Mouse (Mus musculus) midbrain, postnatal 0 days (tissue): ENCODE results near the gene Cep95. TPM values are rescaled to one million over a fixed set of nuclear protein-coding genes. Genes with fewer than 3 reads are reported as not detected.

ENCODE experiments used
- ATAC-seq: fragments of 200-750 bp; cut with Nextera tagmentation; 2 replicates; pipeline ENCODE4 v1.8.0; 2017; ENCODE audit warnings: moderate number of reproducible peaks, mild to moderate bottlenecking, moderate TSS enrichment, moderate library complexity; ENCODE audit not compliant: low FRiP score
- DNase-seq: peaks from one replicate; pipeline ENCODE4 v3.0.0-alpha.2; 2015; ENCODE audit warnings: low spot score
- H3K27ac ChIP-seq: fragments of 300-500 bp; sonication (generic); 2 replicates; pipeline ENCODE4 v1.5.1; 2014; ENCODE audit warnings: low read depth, mild to moderate bottlenecking, low read length, mixed read lengths
- H3K27me3 ChIP-seq: fragments of 300-500 bp; sonication (generic); 2 replicates; pipeline ENCODE4 v1.6.1; 2014; ENCODE audit warnings: low read length, control low read depth, mixed read lengths; ENCODE audit not compliant: insufficient read depth
- H3K36me3 ChIP-seq: fragments of 300-500 bp; sonication (generic); 2 replicates; pipeline ENCODE4 v1.6.1; 2014; ENCODE audit warnings: low read length, control low read depth, mixed read lengths; ENCODE audit not compliant: insufficient read depth
- H3K4me1 ChIP-seq: fragments of 300-500 bp; sonication (generic); 2 replicates; pipeline ENCODE4 v1.6.1; 2014; ENCODE audit warnings: mild to moderate bottlenecking, control low read depth, antibody characterized with exemption, low read length, mixed read lengths; ENCODE audit not compliant: insufficient read depth
- H3K4me2 ChIP-seq: fragments of 300-500 bp; sonication (generic); 2 replicates; pipeline ENCODE4 v1.6.1; 2014; ENCODE audit warnings: low read depth, mild to moderate bottlenecking, low read length, mixed read lengths; ENCODE audit not compliant: poor library complexity, severe bottlenecking
- H3K4me3 ChIP-seq: fragments of 300-500 bp; sonication (generic); 2 replicates; pipeline ENCODE4 v1.5.1; 2014; ENCODE audit warnings: low read depth, mild to moderate bottlenecking, low read length, moderate library complexity
- H3K9ac ChIP-seq: fragments of 300-500 bp; sonication (generic); replicated peaks from 2 replicates; pipeline ENCODE4 v1.6.1; 2014; ENCODE audit warnings: mild to moderate bottlenecking, low read length, moderate library complexity, mixed read lengths; ENCODE audit not compliant: poor library complexity, severe bottlenecking
- H3K9me3 ChIP-seq: fragments of 300-500 bp; sonication (generic); 2 replicates; pipeline ENCODE4 v1.6.1; 2016; ENCODE audit warnings: low read length, control low read depth
- CTCF ChIP-seq: IDR thresholded peaks from 2 replicates; pipeline ENCODE4 v1.5.1; 2016; ENCODE audit warnings: antibody characterized with exemption, mild to moderate bottlenecking
- WGBS: fragments of 180-500 bp; shearing (Covaris S2); extraction: QIAGEN DNeasy Blood & Tissue Kit; methylation state at CpG from one replicate; pipeline ENCODE4 v1.1.7; 2014; 5-methylcytosine and 5-hydroxymethylcytosine counted together
- polyA plus RNA-seq: library from polyadenylated mRNA; unstranded; fragments of >200 nt; fragmentation: Nextera tagmentation; extraction: Ambion mirVana; gene quantifications from 2 replicates; pipeline ENCODE4 v1.2.1, GENCODE M21; 2015
- total RNA-seq: library from RNA; depleted of rRNA; stranded (reverse); fragments of >200 nt; gene quantifications from 2 replicates; pipeline ENCODE4 v1.2.3, GENCODE M21; 2014

Cep95 gene
- total and polyA plus RNA-seq, 2 experiments from 2014 or later: 6.0 to 7.9 TPM

DNA sequence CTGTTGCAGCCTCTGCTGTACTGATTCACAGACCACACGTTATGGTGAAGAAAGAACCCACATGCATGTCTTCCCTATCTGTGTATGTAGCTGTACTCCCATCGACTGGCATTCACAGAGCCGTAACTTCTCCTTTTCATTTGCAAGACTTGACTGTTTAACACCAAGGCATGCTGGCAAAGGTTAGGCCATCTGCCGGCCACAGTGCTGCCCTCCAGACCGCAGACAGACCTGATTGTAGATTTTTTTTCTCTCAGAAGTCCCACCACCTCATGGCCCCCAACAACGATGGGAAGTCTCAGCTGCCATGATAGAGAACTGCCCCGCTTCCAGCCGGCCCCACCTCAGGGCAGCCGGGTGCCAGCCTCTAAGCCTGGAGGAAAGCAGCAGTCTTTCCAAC, 30.5 kb downstream of the Cep95 start:
- Histone ChIP-seq H3K27ac (0 out of 2 replicates have a peak overlapping the region, but pooled peaks have one; percentile 2), H3K36me3 (peaks cover 40% of the 10 kb centered on the region), H3K4me1 (no peaks in the 10 kb centered on the region), H3K4me2 (no peak overlapping the region), H3K27me3 (no peaks in the 10 kb centered on the region), H3K4me3 (no peak overlapping the region), H3K9me3 (no peaks in the 10 kb centered on the region), H3K9ac (no peak overlapping the region)
- TF ChIP-seq CTCF: no peak
- ATAC-seq (no peak), DNase-seq (no peak)
- WGBS: 91% methylated on average over 9 of the region's 9 CpGs

DNA sequence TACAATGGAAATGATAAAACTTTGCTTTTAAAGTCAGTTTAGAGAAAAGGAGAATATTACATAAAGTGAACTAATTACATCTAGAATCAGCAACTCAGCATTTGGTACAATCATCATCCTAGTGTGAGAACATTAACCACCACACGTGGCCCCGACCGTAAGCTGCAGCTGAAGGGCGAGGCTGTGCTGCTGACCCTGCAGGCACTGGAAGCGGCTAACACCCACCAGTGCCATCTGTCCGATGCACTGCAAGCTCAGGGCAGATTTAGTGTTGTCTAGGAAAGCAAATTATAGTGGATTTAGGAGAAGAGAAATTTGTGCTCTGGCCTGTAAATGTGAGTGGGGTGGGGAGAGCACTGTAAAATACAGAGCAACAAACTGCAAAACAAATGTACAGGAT, 31.2 kb downstream of the Cep95 start:
- ATAC-seq (no peak), DNase-seq (peak; percentile 40)
- 82% methylated on average over 6 of the region's 6 CpGs for WGBS
- Histone ChIP-seq H3K27me3 (no peaks in the 10 kb centered on the region), H3K9me3 (no peaks in the 10 kb centered on the region), H3K9ac (no peak overlapping the region), H3K4me1 (no peaks in the 10 kb centered on the region), H3K36me3 (peaks cover 36% of the 10 kb centered on the region), H3K4me3 (no peak overlapping the region), H3K4me2 (no peak overlapping the region), H3K27ac (no peak overlapping the region)
- no peak for TF ChIP-seq CTCF

DNA sequence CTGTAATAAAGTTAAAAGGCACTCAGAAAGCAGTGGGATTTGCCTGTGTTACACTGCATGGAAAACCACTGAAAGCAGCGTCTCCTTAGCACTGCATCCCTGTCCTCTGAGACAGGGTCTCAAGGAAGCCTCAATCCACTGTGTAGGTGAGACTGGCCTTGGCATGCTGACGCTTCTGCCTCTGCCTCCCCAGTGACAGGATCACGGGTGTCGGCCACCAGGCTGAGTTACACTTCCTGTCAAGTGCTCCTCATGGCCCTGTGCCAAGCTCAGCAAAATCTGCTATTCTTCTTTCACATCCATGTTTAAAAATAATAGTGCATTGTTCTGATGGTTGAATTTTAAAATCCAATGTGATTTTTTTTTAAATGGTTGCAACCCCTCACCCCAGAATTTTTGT, 31.9 kb downstream of the Cep95 start:
- Histone ChIP-seq H3K9me3 (no peaks in the 10 kb centered on the region), H3K27ac (no peak overlapping the region), H3K36me3 (peaks cover 36% of the 10 kb centered on the region), H3K4me3 (no peak overlapping the region), H3K27me3 (no peaks in the 10 kb centered on the region), H3K4me2 (no peak overlapping the region), H3K4me1 (no peaks in the 10 kb centered on the region), H3K9ac (no peak overlapping the region)
- DNase-seq (no peak), ATAC-seq (no peak)
- WGBS: 64% methylated on average over 4 of the region's 4 CpGs
- no peak for TF ChIP-seq CTCF

DNA sequence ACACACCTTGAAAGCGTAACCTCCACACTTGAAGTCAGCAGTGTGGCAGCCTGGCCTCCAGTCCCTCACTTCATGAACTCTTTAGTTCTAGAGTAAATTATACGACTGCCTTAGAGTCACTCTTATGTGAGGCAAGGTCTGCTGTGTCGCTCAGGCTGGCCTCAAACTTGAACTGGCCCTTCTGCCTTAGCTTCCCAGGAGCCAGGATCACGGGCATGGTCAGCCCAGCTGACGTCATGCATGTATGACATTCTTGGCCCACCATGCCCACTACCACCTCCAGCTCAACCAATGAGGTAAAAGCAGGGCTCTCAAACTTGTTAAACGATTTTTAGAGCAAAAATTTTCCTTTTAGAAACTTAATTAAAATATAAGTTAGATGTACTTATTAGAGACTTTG, 32.3 kb downstream of the Cep95 start:
- H3K36me3 ChIP-seq: peaks cover 31% of the 10 kb centered on the region
- TF ChIP-seq CTCF: no peak
- H3K4me1 ChIP-seq: no peaks in the 10 kb centered on the region
- no peak overlapping the region for H3K9ac ChIP-seq
- WGBS: 88% methylated on average over 6 of the region's 6 CpGs
- H3K27ac ChIP-seq: no peak overlapping the region
- H3K4me2 ChIP-seq: no peak overlapping the region
- no peak overlapping the region for H3K4me3 ChIP-seq
- no peak for ATAC-seq
- no peaks in the 10 kb centered on the region for H3K27me3 ChIP-seq
- no peak for DNase-seq
- no peaks in the 10 kb centered on the region for H3K9me3 ChIP-seq

DNA sequence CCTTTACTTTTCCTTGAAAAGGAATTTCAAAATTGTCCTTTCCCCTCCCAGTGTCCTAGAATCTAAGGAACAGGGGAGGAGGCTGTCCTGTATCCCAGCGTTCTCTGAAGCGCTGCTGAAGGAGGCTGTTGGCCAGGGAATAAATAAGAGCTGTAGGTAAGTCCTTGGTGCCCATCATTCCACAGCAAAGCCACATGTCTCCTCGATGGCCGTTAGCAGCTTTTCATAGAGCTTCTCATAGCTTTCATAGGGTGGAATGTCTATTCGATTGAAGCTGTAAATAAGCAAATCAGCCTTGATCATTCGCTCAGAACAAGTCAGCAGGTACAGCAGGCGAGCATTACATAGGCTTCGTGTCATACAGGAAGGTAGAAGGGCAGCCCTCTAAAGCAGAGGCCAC, 33.4 kb downstream of the Cep95 start:
- no peaks in the 10 kb centered on the region for H3K9me3 ChIP-seq
- no peaks in the 10 kb centered on the region for H3K4me1 ChIP-seq
- DNase-seq (no peak), ATAC-seq (no peak)
- H3K4me2 ChIP-seq: no peak overlapping the region
- WGBS: 94% methylated on average over 8 of the region's 8 CpGs
- no peaks in the 10 kb centered on the region for H3K27me3 ChIP-seq
- no peak overlapping the region for H3K4me3 ChIP-seq
- peaks cover 31% of the 10 kb centered on the region for H3K36me3 ChIP-seq
- H3K9ac ChIP-seq: no peak overlapping the region
- no peak overlapping the region; the same call in 1 of the 2 replicates for H3K27ac ChIP-seq
- TF ChIP-seq CTCF: no peak

DNA sequence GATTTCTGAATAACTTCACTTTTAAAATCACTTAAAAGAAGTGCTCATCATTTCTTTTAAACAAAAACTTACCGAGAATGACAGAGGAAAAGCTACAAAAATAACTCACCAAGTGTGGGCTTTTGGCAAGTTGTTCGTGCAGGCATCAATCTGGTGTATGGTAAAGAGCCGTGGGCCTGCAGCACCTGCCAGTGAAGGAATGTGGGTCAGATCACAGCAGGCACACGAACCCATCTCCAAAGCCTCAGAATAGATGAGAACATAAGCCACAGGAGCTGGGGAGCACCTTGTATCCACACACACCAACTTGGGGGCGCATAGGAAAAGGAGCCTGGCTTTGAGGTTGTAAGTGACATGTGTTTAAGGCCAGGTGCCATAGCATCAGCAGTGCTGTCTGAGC, 33.9 kb downstream of the Cep95 start:
- Histone ChIP-seq H3K27ac (no peak overlapping the region), H3K4me1 (no peaks in the 10 kb centered on the region), H3K4me3 (no peak overlapping the region), H3K9me3 (no peaks in the 10 kb centered on the region), H3K36me3 (peaks cover 32% of the 10 kb centered on the region), H3K4me2 (no peak overlapping the region), H3K9ac (no peak overlapping the region), H3K27me3 (no peaks in the 10 kb centered on the region)
- ATAC-seq (no peak), DNase-seq (no peak)
- TF ChIP-seq CTCF: no peak
- 75% methylated on average over 5 of the region's 5 CpGs for WGBS

DNA sequence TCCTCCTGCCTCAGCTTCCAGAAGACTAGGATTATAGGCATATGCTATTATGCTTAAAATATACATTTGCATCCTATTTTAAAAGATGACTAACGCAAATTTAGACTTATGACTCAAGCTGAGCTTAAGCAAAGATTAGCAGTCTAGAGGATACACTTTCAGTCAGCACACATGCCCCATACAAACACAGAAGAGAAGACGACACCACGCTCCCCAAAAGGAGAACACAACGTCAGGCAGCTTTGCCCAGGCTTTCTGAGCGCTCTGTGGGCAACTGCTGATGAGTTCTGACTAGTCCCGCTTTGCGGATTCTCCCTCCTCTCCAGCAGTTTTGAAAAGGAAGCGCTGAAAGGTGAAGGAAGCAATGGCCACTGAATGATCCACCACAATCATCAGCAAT, 34.7 kb downstream of the Cep95 start:
- Histone ChIP-seq H3K4me3 (no peak overlapping the region), H3K27me3 (no peaks in the 10 kb centered on the region), H3K9me3 (no peaks in the 10 kb centered on the region), H3K36me3 (peaks cover 39% of the 10 kb centered on the region), H3K4me1 (no peaks in the 10 kb centered on the region), H3K9ac (no peak overlapping the region), H3K4me2 (no peak overlapping the region), H3K27ac (no peak overlapping the region)
- no peak for TF ChIP-seq CTCF
- ATAC-seq: no peak
- WGBS: 86% methylated on average over 8 of the region's 8 CpGs
- no peak for DNase-seq
